Comparison of ENCODE assay signal across 8 mouse cellular contexts in the genomic region with DNA sequence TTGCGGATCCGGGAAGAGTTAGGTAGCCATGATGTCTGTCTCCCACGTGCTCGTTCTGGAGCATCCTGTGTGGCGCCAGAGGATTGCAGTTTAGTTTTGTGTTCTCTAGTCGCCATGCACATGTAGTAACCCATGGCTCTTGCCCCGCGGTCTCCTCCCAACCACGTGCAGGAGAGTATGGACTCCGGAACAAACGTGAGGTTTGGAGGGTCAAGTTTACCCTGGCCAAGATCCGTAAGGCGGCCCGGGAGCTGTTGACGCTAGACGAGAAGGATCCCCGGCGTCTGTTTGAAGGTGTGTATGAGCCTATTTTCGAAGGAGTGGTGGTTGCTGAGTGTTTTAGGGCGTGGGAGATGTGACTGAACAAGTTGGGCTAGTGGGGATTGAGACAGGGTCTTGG. TPM values are rescaled to one million over a fixed set of nuclear protein-coding genes. Genes with fewer than 3 reads are reported as not detected.
DNase-seq lines count a peak whose midpoint lies in the region; ATAC-seq and TF ChIP-seq lines count a peak whose summit lies in the region.

No protein-coding gene starts in this region.

- peak overlapping the region; percentile 95 for H3K4me2 ChIP-seq in kidney, embryonic 16.5 days (replicated peaks; ENCODE audit: low read depth, low read length)
- H3K4me2 ChIP-seq in intestine, embryonic 14.5 days (ENCODE audit: low read length), result peak overlapping the region; percentile 96
- H3K4me2 ChIP-seq in midbrain, embryonic 15.5 days, result peak overlapping the region; percentile 84

- no peak for TF ChIP-seq POLR2A in cortical plate, adult 2 months (IDR thresholded peaks at IDR 0.05; ENCODE audit: extremely low read depth, insufficient read depth, low read length)

- H3K27me3 ChIP-seq in kidney, embryonic 16.5 days (ENCODE audit: insufficient read depth, low read length), result no peaks in the 10 kb centered on the region
- no peaks in the 10 kb centered on the region for H3K27me3 ChIP-seq in intestine, embryonic 14.5 days (replicated peaks; ENCODE audit: control insufficient read depth, insufficient read depth, low read length)
- no peaks in the 10 kb centered on the region for H3K27me3 ChIP-seq in midbrain, embryonic 15.5 days (replicated peaks)

- peak; percentile 50 for ATAC-seq in kidney, embryonic 16.5 days (ENCODE audit: low FRiP score, low TSS enrichment)
- peak; percentile 28 for ATAC-seq in intestine, embryonic 14.5 days (replicated peaks; ENCODE audit: low FRiP score, low TSS enrichment, low read depth)
- ATAC-seq in midbrain, embryonic 15.5 days (replicated peaks), result peak; percentile 73

- no peaks in the 10 kb centered on the region for H3K9me3 ChIP-seq in kidney, embryonic 16.5 days (ENCODE audit: low read length)
- no peaks in the 10 kb centered on the region for H3K9me3 ChIP-seq in intestine, embryonic 14.5 days (ENCODE audit: control insufficient read depth, low read length)
- no peaks in the 10 kb centered on the region for H3K9me3 ChIP-seq in midbrain, embryonic 15.5 days

- H3K9ac ChIP-seq in kidney, embryonic 16.5 days (replicated peaks; ENCODE audit: low read length), result peak overlapping the region; percentile 96
- peak overlapping the region; percentile 96 for H3K9ac ChIP-seq in intestine, embryonic 14.5 days (ENCODE audit: low read length)
- H3K9ac ChIP-seq in midbrain, embryonic 15.5 days, result peak overlapping the region; percentile 73

- no peak for TF ChIP-seq CTCF in cortical plate, adult 2 months (IDR thresholded peaks at IDR 0.05; ENCODE audit: extremely low read depth, insufficient read depth, low read length)

- WGBS in kidney, embryonic 16.5 days, result under 1% methylated on average over 20 of the region's 20 CpGs
- WGBS in intestine, embryonic 14.5 days, result under 1% methylated on average over 20 of the region's 20 CpGs
- under 1% methylated on average over 20 of the region's 20 CpGs for WGBS in midbrain, embryonic 15.5 days

- peaks cover 21% of the 10 kb centered on the region for H3K4me1 ChIP-seq in kidney, embryonic 16.5 days (ENCODE audit: insufficient read depth, low read length)
- no peaks in the 10 kb centered on the region for H3K4me1 ChIP-seq in cortical plate, adult 2 months (ENCODE audit: control insufficient read depth, insufficient read depth, low read length)
- peaks cover 12% of the 10 kb centered on the region; the same call in 1 of the 2 replicates for H3K4me1 ChIP-seq in intestine, embryonic 14.5 days (replicated peaks; ENCODE audit: control insufficient read depth, insufficient read depth, low read length)
- peaks cover 27% of the 10 kb centered on the region for H3K4me1 ChIP-seq in midbrain, embryonic 15.5 days

- peak overlapping the region; percentile 97 for H3K27ac ChIP-seq in kidney, embryonic 16.5 days (ENCODE audit: low read length)
- no peak overlapping the region for H3K27ac ChIP-seq in cortical plate, adult 2 months (ENCODE audit: insufficient read depth, low read length)
- peak overlapping the region; percentile 95 for H3K27ac ChIP-seq in intestine, embryonic 14.5 days (ENCODE audit: low read depth)
- H3K27ac ChIP-seq in midbrain, embryonic 15.5 days, result peak overlapping the region; percentile 93

- peak overlapping the region; percentile 89 for H3K4me3 ChIP-seq in kidney, embryonic 16.5 days (ENCODE audit: low read length)
- H3K4me3 ChIP-seq in cortical plate, adult 2 months (ENCODE audit: insufficient read depth, low read length), result peak overlapping the region; percentile 44
- H3K4me3 ChIP-seq in intestine, embryonic 14.5 days (ENCODE audit: low read depth, low read length), result peak overlapping the region; percentile 93
- H3K4me3 ChIP-seq in midbrain, embryonic 15.5 days, result peak overlapping the region; percentile 79

- DNase-seq in kidney, postnatal 4 days, result no peak
- DNase-seq in intestine, embryonic 14.5 days (ENCODE audit: low spot score), result no peak
- no peak for DNase-seq in T-cell, adult 2 months (ENCODE audit: low spot score)
- no peak for DNase-seq in spleen, adult 12 weeks (ENCODE audit: low spot score)
- no peak for DNase-seq in layer of hippocampus, adult 9-10 months (ENCODE audit: low spot score)

- H3K36me3 ChIP-seq in kidney, embryonic 16.5 days (ENCODE audit: insufficient read depth, low read length), result peaks cover 51% of the 10 kb centered on the region
- peaks cover 53% of the 10 kb centered on the region for H3K36me3 ChIP-seq in intestine, embryonic 14.5 days (ENCODE audit: control insufficient read depth, insufficient read depth, low read length)
- peaks cover 14% of the 10 kb centered on the region for H3K36me3 ChIP-seq in midbrain, embryonic 15.5 days (replicated peaks)

RNA-seq across cellular contexts. Expression of gene Rps9, which starts 0.7 kb away (rescaled TPM):
- polyA plus RNA-seq in kidney, embryonic 16.5 days (2015; fragmentation: Nextera tagmentation; extraction: Ambion mirVana), result 1,357 and 1,383 TPM in 2 replicates
- polyA plus RNA-seq in cortical plate, adult 2 months (2012; rRNA removed), result 938 and 983 TPM in 2 replicates
- polyA plus RNA-seq in intestine, embryonic 14.5 days (2014; fragmentation: Nextera tagmentation; extraction: Ambion mirVana), result 1,715 and 1,748 TPM in 2 replicates
- polyA plus RNA-seq in midbrain, embryonic 15.5 days (2015; fragmentation: Nextera tagmentation; extraction: Ambion mirVana), result 701 and 709 TPM in 2 replicates

RNA-seq across cellular contexts. Expression of gene Mboat7, which starts 11.2 kb away (rescaled TPM):
- 70.5 and 73.9 TPM in 2 replicates for polyA plus RNA-seq in kidney, embryonic 16.5 days (2015; fragmentation: Nextera tagmentation; extraction: Ambion mirVana)
- 155 and 156 TPM in 2 replicates for polyA plus RNA-seq in cortical plate, adult 2 months (2012; rRNA removed)
- 38.7 and 43.8 TPM in 2 replicates for polyA plus RNA-seq in intestine, embryonic 14.5 days (2014; fragmentation: Nextera tagmentation; extraction: Ambion mirVana)
- polyA plus RNA-seq in midbrain, embryonic 15.5 days (2015; fragmentation: Nextera tagmentation; extraction: Ambion mirVana), result 103 and 110 TPM in 2 replicates

RNA-seq across cellular contexts. Expression of gene Tsen34, which starts 11.8 kb away (rescaled TPM):
- polyA plus RNA-seq in kidney, embryonic 16.5 days (2015; fragmentation: Nextera tagmentation; extraction: Ambion mirVana), result 286 and 341 TPM in 2 replicates
- polyA plus RNA-seq in cortical plate, adult 2 months (2012; rRNA removed), result 88.4 and 94.9 TPM in 2 replicates
- polyA plus RNA-seq in intestine, embryonic 14.5 days (2014; fragmentation: Nextera tagmentation; extraction: Ambion mirVana), result 244 and 253 TPM in 2 replicates
- 301 and 329 TPM in 2 replicates for polyA plus RNA-seq in midbrain, embryonic 15.5 days (2015; fragmentation: Nextera tagmentation; extraction: Ambion mirVana)

RNA-seq across cellular contexts. Expression of gene Pirb, which starts 15.7 kb away (rescaled TPM):
- polyA plus RNA-seq in kidney, embryonic 16.5 days (2015; fragmentation: Nextera tagmentation; extraction: Ambion mirVana), result 0.85 and 0.98 TPM in 2 replicates
- 0.38 and 0.40 TPM in 2 replicates for polyA plus RNA-seq in cortical plate, adult 2 months (2012; rRNA removed)
- 0.77 and 0.81 TPM in 2 replicates for polyA plus RNA-seq in intestine, embryonic 14.5 days (2014; fragmentation: Nextera tagmentation; extraction: Ambion mirVana)
- polyA plus RNA-seq in midbrain, embryonic 15.5 days (2015; fragmentation: Nextera tagmentation; extraction: Ambion mirVana), result 0.33 and 0.43 TPM in 2 replicates

RNA-seq across cellular contexts. Expression of gene Tmc4, which starts 27.1 kb away (rescaled TPM):
- polyA plus RNA-seq in kidney, embryonic 16.5 days (2015; fragmentation: Nextera tagmentation; extraction: Ambion mirVana), result 25.3 and 29.1 TPM in 2 replicates
- polyA plus RNA-seq in cortical plate, adult 2 months (2012; rRNA removed), result 12.6 and 14.8 TPM in 2 replicates
- polyA plus RNA-seq in intestine, embryonic 14.5 days (2014; fragmentation: Nextera tagmentation; extraction: Ambion mirVana), result 60.5 and 64.1 TPM in 2 replicates
- polyA plus RNA-seq in midbrain, embryonic 15.5 days (2015; fragmentation: Nextera tagmentation; extraction: Ambion mirVana), result 6.2 and 6.7 TPM in 2 replicates
